ENCODE assay signal across 10 mouse cellular contexts in the genomic region with DNA sequence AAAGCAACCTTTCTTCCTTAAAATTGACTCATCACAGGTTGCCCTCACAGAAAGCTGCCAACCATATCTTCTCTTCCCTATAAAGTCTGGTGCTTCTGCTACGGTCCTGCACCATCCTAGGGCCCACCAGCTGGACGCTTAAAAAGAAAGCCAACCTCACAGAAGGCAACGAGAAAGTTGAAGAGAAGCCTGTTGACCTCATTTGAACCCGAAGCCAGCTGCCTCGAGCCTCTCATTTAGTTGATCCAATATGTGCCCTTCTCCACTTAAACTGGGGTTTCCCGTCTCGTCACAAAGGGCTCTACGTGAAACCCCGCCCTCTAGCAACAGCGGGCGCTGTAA. TPM values are rescaled to one million over a fixed set of nuclear protein-coding genes. Genes with fewer than 3 reads are reported as not detected.
DNase-seq lines count a peak whose midpoint lies in the region; ATAC-seq and TF ChIP-seq lines count a peak whose summit lies in the region.
"Had no signal": no experiment of that assay in that cellular context is flagged by ENCODE, and none has a peak within 500 bp of the region (broad histone marks: within the 10 kb centered on the region; RNA-seq: fewer than 3 reads in every experiment).

No protein-coding gene starts in this region.

- peaks cover 29% of the 10 kb centered on the region for H3K4me1 ChIP-seq in cerebellum, adult 2 months (ENCODE audit: control insufficient read depth, insufficient read depth, low read length)
- peaks cover 27% of the 10 kb centered on the region for H3K4me1 ChIP-seq in intestine, embryonic 14.5 days (replicated peaks; ENCODE audit: control insufficient read depth, insufficient read depth, low read length)
- H3K4me1 ChIP-seq in intestine, embryonic 15.5 days (replicated peaks) = peaks cover 30% of the 10 kb centered on the region
- H3K4me1 ChIP-seq in lung, postnatal 0 days (ENCODE audit: insufficient read depth, low read depth, low read length) = peaks cover 11% of the 10 kb centered on the region; the same call in 1 of the 2 replicates
- H3K4me1 ChIP-seq in stomach, embryonic 15.5 days = peaks cover 20% of the 10 kb centered on the region

- H3K9ac ChIP-seq in intestine, embryonic 14.5 days (ENCODE audit: low read length) = no peak overlapping the region
- no peak overlapping the region for H3K9ac ChIP-seq in intestine, embryonic 15.5 days
- no peak overlapping the region for H3K9ac ChIP-seq in lung, postnatal 0 days (replicated peaks; ENCODE audit: low read depth)
- no peak overlapping the region for H3K9ac ChIP-seq in stomach, embryonic 15.5 days

- H3K4me3 ChIP-seq in cerebellum, adult 2 months (replicated peaks; ENCODE audit: insufficient read depth, low read depth, low read length) = peak overlapping the region; percentile 46
- H3K4me3 ChIP-seq in intestine, embryonic 14.5 days (ENCODE audit: low read depth, low read length) = no peak overlapping the region
- no peak overlapping the region for H3K4me3 ChIP-seq in intestine, embryonic 15.5 days (replicated peaks)
- H3K4me3 ChIP-seq in lung, postnatal 0 days (ENCODE audit: low read depth, low read length) = no peak overlapping the region
- no peak overlapping the region for H3K4me3 ChIP-seq in stomach, embryonic 15.5 days (replicated peaks)

- DNase-seq in cerebellum, adult 2 months = no peak
- DNase-seq in cerebellum, postnatal 4 days (ENCODE audit: low spot score in 2 of 2) = no peak
- peak; percentile 43 for DNase-seq in intestine, embryonic 14.5 days (ENCODE audit: low spot score)
- DNase-seq in lung, postnatal 0 days (ENCODE audit: low spot score) = peak; percentile 46
- DNase-seq in lung, adult 18-20 months = no peak
- no peak for DNase-seq in right cerebral cortex, adult 2 months (ENCODE audit: low spot score in 2 of 2)
- DNase-seq: gastrocnemius, postnatal 10 days; thymus, postnatal 25 days had no signal

- no peak for TF ChIP-seq POLR2A in cerebellum, adult 2 months (IDR thresholded peaks at IDR 0.05; ENCODE audit: borderline replicate concordance, insufficient read depth, low read length)

- TF ChIP-seq CTCF in cerebellum, adult 2 months (IDR thresholded peaks at IDR 0.05; ENCODE audit: borderline replicate concordance, insufficient read depth, low read depth, low read length) = no peak
- TF ChIP-seq CTCF in lung, postnatal 0 days (IDR thresholded peaks at IDR 0.05) = no peak

- H3K36me3 ChIP-seq in intestine, embryonic 14.5 days (ENCODE audit: control insufficient read depth, insufficient read depth, low read length) = no peaks in the 10 kb centered on the region
- H3K36me3 ChIP-seq in intestine, embryonic 15.5 days = no peaks in the 10 kb centered on the region
- H3K36me3 ChIP-seq in lung, postnatal 0 days (ENCODE audit: insufficient read depth, low read length) = no peaks in the 10 kb centered on the region
- H3K36me3 ChIP-seq in stomach, embryonic 15.5 days = no peaks in the 10 kb centered on the region

- no peak overlapping the region for H3K4me2 ChIP-seq in intestine, embryonic 14.5 days (ENCODE audit: low read length)
- H3K4me2 ChIP-seq in intestine, embryonic 15.5 days (replicated peaks) = no peak overlapping the region
- peak overlapping the region; percentile 27 for H3K4me2 ChIP-seq in lung, postnatal 0 days (replicated peaks; ENCODE audit: low read depth, low read length)
- H3K4me2 ChIP-seq in stomach, embryonic 15.5 days = no peak overlapping the region

- no peaks in the 10 kb centered on the region for H3K9me3 ChIP-seq in intestine, embryonic 14.5 days (ENCODE audit: control insufficient read depth, low read length)
- H3K9me3 ChIP-seq in intestine, embryonic 15.5 days = no peaks in the 10 kb centered on the region
- no peaks in the 10 kb centered on the region for H3K9me3 ChIP-seq in lung, postnatal 0 days (ENCODE audit: low read length)
- H3K9me3 ChIP-seq in stomach, embryonic 15.5 days = no peaks in the 10 kb centered on the region

- 11% methylated on average over 11 of the region's 11 CpGs for WGBS in cerebellum, adult 2 months
- 88% methylated on average over 11 of the region's 11 CpGs for WGBS in intestine, embryonic 14.5 days
- 88% methylated on average over 11 of the region's 11 CpGs for WGBS in intestine, embryonic 15.5 days
- 61% methylated on average over 11 of the region's 11 CpGs for WGBS in lung, postnatal 0 days
- WGBS in stomach, embryonic 15.5 days = 72% methylated on average over 11 of the region's 11 CpGs

- TF ChIP-seq EP300 in lung, postnatal 0 days (IDR thresholded peaks at IDR 0.05) = no peak

- no peak for ATAC-seq in intestine, embryonic 14.5 days (replicated peaks; ENCODE audit: low FRiP score, low TSS enrichment, low read depth)
- no peak for ATAC-seq in intestine, embryonic 15.5 days
- no peak for ATAC-seq in lung, postnatal 0 days
- no peak for ATAC-seq in stomach, embryonic 15.5 days (ENCODE audit: insufficient read depth, low FRiP score, low read depth)

- no peaks in the 10 kb centered on the region for H3K27me3 ChIP-seq in cerebellum, adult 2 months (ENCODE audit: control insufficient read depth, insufficient read depth, low read length)
- H3K27me3 ChIP-seq in intestine, embryonic 14.5 days (replicated peaks; ENCODE audit: control insufficient read depth, insufficient read depth, low read length) = no peaks in the 10 kb centered on the region
- no peaks in the 10 kb centered on the region for H3K27me3 ChIP-seq in intestine, embryonic 15.5 days (replicated peaks)
- no peaks in the 10 kb centered on the region for H3K27me3 ChIP-seq in lung, postnatal 0 days (replicated peaks; ENCODE audit: insufficient read depth, low read length)
- no peaks in the 10 kb centered on the region for H3K27me3 ChIP-seq in stomach, embryonic 15.5 days (replicated peaks)

- peak overlapping the region; percentile 96 for H3K27ac ChIP-seq in cerebellum, adult 2 months (ENCODE audit: insufficient read depth, low read length)
- H3K27ac ChIP-seq in intestine, embryonic 14.5 days (ENCODE audit: low read depth) = no peak overlapping the region
- H3K27ac ChIP-seq in intestine, embryonic 15.5 days = no peak overlapping the region
- peak overlapping the region; percentile 62 for H3K27ac ChIP-seq in lung, postnatal 0 days (ENCODE audit: low read length)
- peak overlapping the region; percentile 58; the same call in 1 of the 2 replicates for H3K27ac ChIP-seq in stomach, embryonic 15.5 days

RNA-seq across cellular contexts. Expression of a gene that starts 35.9 kb away (rescaled TPM):
- 58.8 and 60.5 TPM in 2 replicates for polyA plus RNA-seq in cerebellum, adult 2 months (2012; rRNA removed)
- polyA plus RNA-seq in intestine, embryonic 14.5 days (2014; fragmentation: Nextera tagmentation; extraction: Ambion mirVana) = 185 and 189 TPM in 2 replicates
- polyA plus RNA-seq in intestine, embryonic 15.5 days (2015; fragmentation: Nextera tagmentation; extraction: Ambion mirVana) = 182 and 206 TPM in 2 replicates
- polyA plus RNA-seq in lung, postnatal 0 days (2015; fragmentation: Nextera tagmentation; extraction: Ambion mirVana) = 109 and 112 TPM in 2 replicates
- polyA plus RNA-seq in stomach, embryonic 15.5 days (2015; fragmentation: Nextera tagmentation; extraction: Ambion mirVana) = 130 and 151 TPM in 2 replicates

Comparison
In these comparisons a context has a peak if more than half of its experiments do, and no peak if none do; other contexts are left out.
1. DNase-seq: peak in intestine, embryonic 14.5 days (single experiment) and lung, postnatal 0 days (single experiment); none in cerebellum, adult 2 months (0 of 2), cerebellum, postnatal 4 days (0 of 2), lung, adult 18-20 months (0 of 2) and right cerebral cortex, adult 2 months (0 of 2).
2. H3K27ac ChIP-seq: peak in cerebellum, adult 2 months (single experiment), lung, postnatal 0 days (single experiment) and stomach, embryonic 15.5 days (single experiment); none in intestine, embryonic 14.5 days (single experiment) and intestine, embryonic 15.5 days (single experiment).